Mouse (Mus musculus) cortical plate, adult 2 months (tissue): ENCODE data around the gene Tprgl.

Experiments used
- CTCF ChIP-seq: fragments of 200-500 bp; IDR thresholded peaks from 2 replicates; pipeline ENCODE4 v1.5.1; 2011; ENCODE audit warnings: mild to moderate bottlenecking, control low read depth, low read length; ENCODE audit not compliant: insufficient read depth; ENCODE audit errors: extremely low read depth
- POLR2A ChIP-seq: fragments of 200-500 bp; IDR thresholded peaks from 2 replicates; pipeline ENCODE4 v1.6.1; 2011; ENCODE audit warnings: mild to moderate bottlenecking, low read length, control low read depth; ENCODE audit not compliant: insufficient read depth; ENCODE audit errors: extremely low read depth

DNA sequence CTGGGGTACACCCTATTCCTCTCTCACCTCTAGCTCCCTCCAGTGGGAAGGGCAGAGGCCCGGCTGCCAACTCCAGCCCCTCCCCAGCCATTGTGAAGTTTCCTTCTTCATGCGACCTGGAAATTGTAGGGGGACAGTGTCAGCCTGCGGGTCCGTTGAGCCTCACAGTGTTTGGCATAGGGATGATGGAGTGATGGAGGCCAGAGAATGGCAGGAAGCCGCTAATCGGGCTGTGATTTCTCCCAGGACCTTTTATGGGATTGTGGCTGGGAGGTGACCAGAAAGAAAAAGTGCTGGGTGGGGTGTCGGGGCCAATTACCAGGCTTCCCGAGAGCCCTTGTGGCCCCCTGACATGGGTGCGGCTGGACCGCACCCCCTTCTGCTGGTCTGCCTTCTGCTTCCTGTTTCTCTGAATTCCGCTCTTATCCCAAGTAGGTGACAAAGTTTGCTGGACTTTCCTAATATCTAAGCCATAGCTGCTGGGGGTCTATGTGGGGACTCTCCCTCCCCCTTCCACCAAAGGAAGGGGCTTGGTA, 25.6 kb upstream of the Tprgl start:
- TF ChIP-seq POLR2A (no peak), CTCF (no peak)
